Mouse (Mus musculus) kidney, embryonic 16.5 days (tissue): ENCODE measurements at regions not wholly inside any gene's neighbourhood (a gene's known extent, or its start where the extent isn't known, plus 50 kb on each side); places are given as distances from the start of the nearest gene placed in this dataset.

ENCODE experiments used
- ATAC-seq: fragments of 200-750 bp; cut with Nextera tagmentation; 2 replicates; pipeline ENCODE4 v1.8.0; 2017; ENCODE audit warnings: moderate TSS enrichment; ENCODE audit not compliant: low FRiP score, low TSS enrichment
- H3K27ac ChIP-seq: fragments of 300-500 bp; sonication (generic); 2 replicates; pipeline ENCODE4 v1.5.1; 2014; ENCODE audit warnings: low read length
- H3K27me3 ChIP-seq: fragments of 300-500 bp; sonication (generic); 2 replicates; pipeline ENCODE4 v1.6.1; 2014; ENCODE audit warnings: low read length, control low read depth, mixed read lengths; ENCODE audit not compliant: insufficient read depth
- H3K36me3 ChIP-seq: fragments of 300-500 bp; sonication (generic); 2 replicates; pipeline ENCODE4 v1.6.1; 2014; ENCODE audit warnings: low read length, control low read depth, mixed read lengths; ENCODE audit not compliant: insufficient read depth
- H3K4me1 ChIP-seq: fragments of 300-500 bp; sonication (generic); 2 replicates; pipeline ENCODE4 v1.6.1; 2014; ENCODE audit warnings: low read length, control low read depth, mixed read lengths; ENCODE audit not compliant: insufficient read depth
- H3K4me2 ChIP-seq: fragments of 300-500 bp; sonication (generic); replicated peaks from 2 replicates; pipeline ENCODE4 v1.6.1; 2014; ENCODE audit warnings: low read depth, low read length
- H3K4me3 ChIP-seq: fragments of 300-500 bp; sonication (generic); 2 replicates; pipeline ENCODE4 v1.5.1; 2014; ENCODE audit warnings: mild to moderate bottlenecking, low read length
- H3K9ac ChIP-seq: fragments of 300-500 bp; sonication (generic); replicated peaks from 2 replicates; pipeline ENCODE4 v1.6.1; 2014; ENCODE audit warnings: low read length
- H3K9me3 ChIP-seq: fragments of 300-500 bp; sonication (generic); 2 replicates; pipeline ENCODE4 v1.6.1; 2016; ENCODE audit warnings: low read length, control low read depth
- WGBS: fragments of 180-500 bp; shearing (Covaris S2); extraction: QIAGEN DNeasy Blood & Tissue Kit; methylation state at CpG from one replicate; pipeline ENCODE4 v1.1.7; 2014; 5-methylcytosine and 5-hydroxymethylcytosine counted together

DNA sequence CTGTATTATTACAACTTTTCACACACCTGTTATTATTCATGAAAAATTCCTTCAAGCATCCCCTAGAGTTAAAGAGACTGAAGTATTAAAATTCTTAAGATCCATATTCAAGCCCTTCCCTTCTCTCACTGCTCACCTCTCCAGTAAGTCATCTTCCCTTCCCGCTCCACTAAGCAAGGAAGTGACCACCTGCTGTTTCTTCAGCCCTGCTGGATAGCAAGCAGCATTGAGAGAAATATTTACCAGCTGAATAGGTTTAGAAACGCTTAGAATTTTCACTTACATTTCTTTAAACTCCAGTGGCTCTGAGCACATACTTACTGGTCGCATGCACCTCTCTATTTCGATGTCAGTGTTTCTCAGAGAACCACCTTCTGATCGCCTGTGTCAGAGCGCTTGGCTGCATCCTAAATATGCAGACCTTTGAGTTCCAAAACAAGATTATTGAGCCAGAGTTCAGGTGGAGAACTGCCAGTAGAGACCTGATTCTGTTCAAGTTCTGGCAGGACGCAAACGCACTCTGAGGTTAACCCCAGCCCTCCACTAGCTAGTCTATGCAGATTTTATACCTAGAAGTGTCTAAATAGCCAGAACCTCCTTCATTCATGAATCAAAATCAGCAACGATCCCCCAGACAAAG, 314.9 kb downstream of the Mllt3 start:
- WGBS = 56% methylated on average over 9 of the region's 9 CpGs
- no peak for ATAC-seq
- H3K4me3 ChIP-seq = no peak overlapping the region
- no peak overlapping the region for H3K4me2 ChIP-seq
- no peak overlapping the region for H3K9ac ChIP-seq
- H3K9me3 ChIP-seq = no peaks in the 10 kb centered on the region
- H3K27ac ChIP-seq = no peak overlapping the region
- H3K27me3 ChIP-seq = no peaks in the 10 kb centered on the region
- H3K4me1 ChIP-seq = peaks cover 7% of the 10 kb centered on the region
- no peaks in the 10 kb centered on the region for H3K36me3 ChIP-seq

DNA sequence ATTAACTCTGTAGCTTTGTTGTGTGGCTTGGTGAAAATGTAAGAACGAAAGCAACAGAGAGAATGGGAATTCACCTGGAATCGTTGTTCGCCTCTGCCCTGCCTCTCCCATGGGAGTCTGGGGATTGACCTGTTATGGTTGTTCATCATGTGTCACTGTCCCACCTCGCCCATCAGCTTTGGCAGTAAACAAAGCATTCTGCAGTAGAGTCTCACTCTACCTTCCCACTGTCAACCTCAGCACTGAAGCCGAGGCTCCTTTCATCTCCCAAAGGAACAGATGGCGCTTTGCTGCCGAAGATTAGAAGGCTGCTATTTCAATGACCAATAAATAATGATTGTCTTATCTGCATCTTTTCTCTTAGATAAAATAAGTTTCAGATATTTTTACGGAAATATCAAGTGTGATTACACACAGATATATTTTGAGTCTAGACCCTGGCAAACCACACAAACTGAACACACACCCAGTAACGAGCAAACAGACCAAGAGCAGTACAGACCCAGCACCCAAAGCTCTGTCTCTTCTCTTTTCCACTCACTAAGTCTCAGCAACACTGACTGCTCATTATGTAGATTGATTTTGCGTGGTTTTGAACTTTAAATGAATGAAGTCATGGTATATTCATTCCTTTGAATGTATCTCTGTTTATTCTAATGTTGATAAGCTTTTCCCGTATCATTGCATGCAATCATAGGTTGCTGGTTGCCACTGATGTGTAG, 317.8 kb downstream of the Mllt3 start:
- Histone ChIP-seq H3K27me3 (no peaks in the 10 kb centered on the region), H3K36me3 (no peaks in the 10 kb centered on the region), H3K9me3 (no peaks in the 10 kb centered on the region), H3K9ac (no peak overlapping the region), H3K4me3 (no peak overlapping the region), H3K4me1 (peaks cover 14% of the 10 kb centered on the region), H3K4me2 (no peak overlapping the region), H3K27ac (no peak overlapping the region)
- WGBS = 67% methylated on average over 11 of the region's 11 CpGs
- no peak for ATAC-seq

DNA sequence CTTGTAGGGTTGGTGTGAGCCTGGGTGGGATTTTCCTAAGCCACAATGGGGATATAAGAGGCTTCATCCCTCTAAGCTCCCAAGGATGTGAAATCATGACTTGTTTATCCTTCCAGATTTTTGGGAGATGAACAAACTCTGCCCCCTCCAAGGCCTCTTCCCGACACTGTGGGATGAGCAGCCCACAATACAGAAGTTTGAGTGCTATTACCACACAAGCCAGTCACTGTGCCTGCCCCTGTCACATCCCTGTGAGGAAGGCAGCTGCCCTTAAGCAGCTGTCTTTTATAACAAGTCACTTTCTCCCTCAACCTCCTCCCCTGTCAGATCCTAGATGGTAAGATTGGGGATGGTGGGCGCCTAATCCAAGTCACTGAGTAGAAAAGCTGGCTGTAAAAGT, 320.5 kb downstream of the Mllt3 start:
- Histone ChIP-seq H3K36me3 (no peaks in the 10 kb centered on the region), H3K27ac (peak overlapping the region; percentile 30; the same call in 1 of the 2 replicates), H3K4me1 (peaks cover 16% of the 10 kb centered on the region), H3K27me3 (no peaks in the 10 kb centered on the region), H3K9me3 (no peaks in the 10 kb centered on the region), H3K4me2 (no peak overlapping the region), H3K9ac (no peak overlapping the region), H3K4me3 (no peak overlapping the region)
- ATAC-seq = no peak
- 43% methylated on average over 2 of the region's 2 CpGs for WGBS

DNA sequence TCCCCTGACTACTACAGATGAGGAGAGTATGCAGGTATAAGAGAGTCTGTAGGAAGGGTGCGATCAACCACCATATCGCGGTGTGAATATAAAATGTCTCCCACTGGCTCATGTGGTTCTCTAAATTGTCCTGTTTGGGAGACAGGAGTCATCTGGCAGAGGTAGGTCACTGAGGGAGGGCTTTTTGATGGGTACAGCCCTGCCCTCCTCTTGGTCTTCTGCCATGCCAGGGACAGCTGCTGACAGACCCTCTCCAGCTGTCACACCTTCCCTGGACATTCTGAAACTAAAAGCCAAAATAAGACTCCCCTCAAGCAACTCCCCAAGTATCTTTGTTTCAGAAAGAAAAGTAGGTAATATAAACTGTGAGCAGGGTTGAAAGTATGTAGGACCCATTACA, 320.9 kb downstream of the Mllt3 start:
- no peak overlapping the region for H3K9ac ChIP-seq
- no peak overlapping the region for H3K4me2 ChIP-seq
- no peak overlapping the region for H3K4me3 ChIP-seq
- H3K27ac ChIP-seq = no peak overlapping the region
- 58% methylated on average over 3 of the region's 3 CpGs for WGBS
- no peaks in the 10 kb centered on the region for H3K36me3 ChIP-seq
- ATAC-seq = no peak
- no peaks in the 10 kb centered on the region for H3K9me3 ChIP-seq
- H3K4me1 ChIP-seq = peaks cover 16% of the 10 kb centered on the region
- H3K27me3 ChIP-seq = no peaks in the 10 kb centered on the region

DNA sequence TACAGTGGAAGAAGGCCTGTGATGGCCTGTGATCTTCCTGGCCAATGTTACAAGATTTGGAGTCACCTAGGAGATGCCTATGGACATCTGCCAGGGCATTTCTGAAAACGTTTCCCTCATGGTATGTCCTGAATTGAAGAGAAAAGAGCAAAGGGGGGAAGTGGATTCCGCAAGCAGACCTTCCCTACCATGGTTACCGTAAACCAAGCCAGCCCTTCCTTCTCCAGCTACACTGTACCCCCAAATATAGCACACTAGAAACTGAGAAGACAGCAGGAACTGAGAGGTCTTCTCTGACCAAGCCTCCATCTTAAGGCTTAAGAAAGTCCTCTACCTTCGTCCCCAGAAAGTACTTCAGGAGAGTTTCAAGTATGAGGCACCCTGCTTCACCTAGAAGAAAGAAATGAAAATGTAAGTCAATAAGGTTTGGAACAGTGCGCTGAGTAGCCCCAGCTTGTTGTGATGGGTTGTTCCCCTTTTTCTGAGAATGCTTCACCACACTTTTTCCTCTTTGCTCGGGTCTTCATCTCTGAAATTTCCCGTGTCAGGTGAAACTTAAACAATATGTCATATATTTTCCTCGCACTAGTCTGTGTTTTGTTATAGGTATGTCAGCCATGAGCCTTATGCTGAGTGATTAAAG, 321.9 kb downstream of the Mllt3 start:
- no peak overlapping the region for H3K4me3 ChIP-seq
- no peaks in the 10 kb centered on the region for H3K27me3 ChIP-seq
- 89% methylated on average over 8 of the region's 8 CpGs for WGBS
- H3K4me1 ChIP-seq = peaks cover 16% of the 10 kb centered on the region
- H3K4me2 ChIP-seq = no peak overlapping the region
- no peak for ATAC-seq
- no peak overlapping the region for H3K9ac ChIP-seq
- no peaks in the 10 kb centered on the region for H3K9me3 ChIP-seq
- no peaks in the 10 kb centered on the region for H3K36me3 ChIP-seq
- H3K27ac ChIP-seq = no peak overlapping the region

DNA sequence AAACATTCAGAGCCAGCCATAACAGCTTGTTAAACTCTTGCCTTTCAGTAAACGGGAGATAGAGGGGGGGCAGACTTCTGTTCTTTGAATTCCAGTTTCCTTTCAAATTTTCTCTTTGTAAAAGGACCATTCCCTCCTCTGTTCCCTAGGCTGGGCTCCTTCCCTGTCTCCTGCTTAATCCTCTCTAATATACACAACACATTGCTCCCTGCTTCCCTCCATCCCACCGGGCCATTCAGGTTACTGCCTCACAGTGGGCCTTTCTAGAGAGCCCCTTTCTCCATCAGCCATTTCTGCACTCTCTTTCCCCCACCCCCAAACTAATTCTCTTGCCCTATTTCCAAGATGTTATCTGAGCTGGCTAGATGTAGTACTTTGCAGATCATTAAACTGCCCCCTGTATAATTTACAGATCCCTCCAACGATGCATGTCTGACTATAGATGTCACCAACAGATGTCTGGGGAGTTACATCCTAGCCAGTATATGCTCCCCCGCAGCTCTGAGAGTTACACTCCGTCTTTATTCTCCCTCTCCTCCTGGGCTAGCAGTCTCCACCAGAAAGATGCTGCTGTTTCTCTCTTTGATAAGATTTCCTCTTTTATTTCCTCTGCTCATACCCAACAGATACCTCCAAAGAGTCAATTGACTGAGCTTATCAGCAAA, 324.1 kb downstream of the Mllt3 start:
- no peaks in the 10 kb centered on the region for H3K36me3 ChIP-seq
- 2% methylated on average over 5 of the region's 5 CpGs for WGBS
- H3K4me2 ChIP-seq = no peak overlapping the region
- 0 out of 2 replicates have a peak, but pooled peaks cover 4% of the 10 kb centered on the region for H3K9me3 ChIP-seq
- peak; percentile 91 for ATAC-seq
- peaks cover 16% of the 10 kb centered on the region for H3K4me1 ChIP-seq
- H3K27me3 ChIP-seq = no peaks in the 10 kb centered on the region
- H3K9ac ChIP-seq = no peak overlapping the region
- H3K27ac ChIP-seq = no peak overlapping the region
- no peak overlapping the region for H3K4me3 ChIP-seq

DNA sequence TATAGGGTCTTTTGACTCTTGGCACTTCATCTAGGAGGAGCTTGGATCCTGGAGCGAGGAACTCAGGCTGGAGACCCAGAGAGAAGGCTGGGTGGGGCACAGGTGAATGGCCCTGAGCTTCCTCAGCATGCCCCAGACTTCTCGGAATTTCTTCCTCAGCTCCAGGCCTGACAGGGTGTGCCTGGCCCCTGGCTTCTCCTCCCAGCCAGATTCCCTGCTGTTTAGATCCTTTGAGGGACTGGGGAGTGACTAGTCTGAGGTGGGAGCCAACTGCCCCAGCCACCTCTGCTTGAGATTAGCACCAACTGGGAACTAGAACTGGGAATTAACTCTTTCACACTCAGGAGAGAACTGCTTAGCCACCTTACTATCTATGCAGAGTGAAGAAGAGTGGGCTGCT, 325.8 kb downstream of the Mllt3 start:
- ATAC-seq = no peak
- H3K9me3 ChIP-seq = 0 out of 2 replicates have a peak, but pooled peaks cover 4% of the 10 kb centered on the region
- H3K4me2 ChIP-seq = no peak overlapping the region
- H3K36me3 ChIP-seq = no peaks in the 10 kb centered on the region
- H3K4me3 ChIP-seq = no peak overlapping the region
- H3K27me3 ChIP-seq = no peaks in the 10 kb centered on the region
- WGBS = 72% methylated on average over 2 of the region's 2 CpGs
- no peak overlapping the region for H3K9ac ChIP-seq
- H3K4me1 ChIP-seq = peaks cover 12% of the 10 kb centered on the region
- H3K27ac ChIP-seq = no peak overlapping the region

DNA sequence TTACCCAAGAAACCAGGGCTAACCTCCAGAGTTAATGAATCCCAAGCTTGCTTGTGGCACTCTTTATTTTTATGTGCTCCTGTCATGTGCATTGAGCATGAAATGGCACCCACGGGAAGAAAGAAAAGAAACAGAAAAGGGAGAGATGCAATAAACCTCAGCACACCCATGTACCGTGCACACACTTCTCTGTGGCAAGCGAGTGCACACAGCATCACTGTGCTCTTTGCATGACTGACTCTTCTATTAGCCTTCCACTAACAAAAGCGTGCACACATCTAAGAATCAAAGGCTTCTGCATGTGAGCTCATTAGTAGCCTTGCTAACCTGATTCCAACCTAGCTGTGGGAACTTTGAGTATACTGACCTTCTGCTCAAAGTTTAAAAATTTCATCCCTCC, 330.3 kb downstream of the Mllt3 start:
- Histone ChIP-seq H3K36me3 (no peaks in the 10 kb centered on the region), H3K9me3 (0 out of 2 replicates have a peak, but pooled peaks cover 4% of the 10 kb centered on the region), H3K4me1 (peaks cover 21% of the 10 kb centered on the region), H3K9ac (no peak overlapping the region), H3K4me3 (no peak overlapping the region), H3K4me2 (no peak overlapping the region), H3K27ac (0 out of 2 replicates have a peak overlapping the region, but pooled peaks have one; percentile 9), H3K27me3 (no peaks in the 10 kb centered on the region)
- ATAC-seq = peak; percentile 89
- 33% methylated on average over 4 of the region's 4 CpGs for WGBS

DNA sequence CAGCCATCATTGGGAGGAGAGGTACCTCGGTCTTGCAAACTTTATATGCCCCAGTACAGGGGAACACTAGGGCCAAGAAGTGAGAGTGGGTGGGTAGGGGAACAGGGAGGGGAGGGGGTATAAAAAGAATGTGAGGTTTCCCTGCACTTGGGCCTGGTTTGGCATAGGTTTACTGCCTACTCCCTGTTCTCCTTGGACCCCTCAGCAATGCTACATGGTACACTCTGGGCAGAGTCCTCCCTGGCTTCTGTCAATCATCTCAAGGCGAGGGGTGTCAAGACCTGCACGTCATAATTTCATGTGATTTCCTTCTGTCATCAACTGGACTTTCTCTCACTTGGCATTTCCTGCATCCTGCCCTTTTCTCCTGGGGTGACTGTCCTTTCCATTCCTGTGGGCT, 330.9 kb downstream of the Mllt3 start:
- H3K4me1 ChIP-seq = peaks cover 21% of the 10 kb centered on the region
- H3K36me3 ChIP-seq = no peaks in the 10 kb centered on the region
- no peak overlapping the region for H3K4me3 ChIP-seq
- H3K9me3 ChIP-seq = 0 out of 2 replicates have a peak, but pooled peaks cover 4% of the 10 kb centered on the region
- 0 out of 2 replicates have a peak overlapping the region, but pooled peaks have one; percentile 9 for H3K27ac ChIP-seq
- 69% methylated on average over 3 of the region's 3 CpGs for WGBS
- H3K4me2 ChIP-seq = no peak overlapping the region
- no peaks in the 10 kb centered on the region for H3K27me3 ChIP-seq
- ATAC-seq = peak; percentile 53
- no peak overlapping the region for H3K9ac ChIP-seq
